13 mouse cellular contexts compared by ENCODE assay signal in the genomic region with DNA sequence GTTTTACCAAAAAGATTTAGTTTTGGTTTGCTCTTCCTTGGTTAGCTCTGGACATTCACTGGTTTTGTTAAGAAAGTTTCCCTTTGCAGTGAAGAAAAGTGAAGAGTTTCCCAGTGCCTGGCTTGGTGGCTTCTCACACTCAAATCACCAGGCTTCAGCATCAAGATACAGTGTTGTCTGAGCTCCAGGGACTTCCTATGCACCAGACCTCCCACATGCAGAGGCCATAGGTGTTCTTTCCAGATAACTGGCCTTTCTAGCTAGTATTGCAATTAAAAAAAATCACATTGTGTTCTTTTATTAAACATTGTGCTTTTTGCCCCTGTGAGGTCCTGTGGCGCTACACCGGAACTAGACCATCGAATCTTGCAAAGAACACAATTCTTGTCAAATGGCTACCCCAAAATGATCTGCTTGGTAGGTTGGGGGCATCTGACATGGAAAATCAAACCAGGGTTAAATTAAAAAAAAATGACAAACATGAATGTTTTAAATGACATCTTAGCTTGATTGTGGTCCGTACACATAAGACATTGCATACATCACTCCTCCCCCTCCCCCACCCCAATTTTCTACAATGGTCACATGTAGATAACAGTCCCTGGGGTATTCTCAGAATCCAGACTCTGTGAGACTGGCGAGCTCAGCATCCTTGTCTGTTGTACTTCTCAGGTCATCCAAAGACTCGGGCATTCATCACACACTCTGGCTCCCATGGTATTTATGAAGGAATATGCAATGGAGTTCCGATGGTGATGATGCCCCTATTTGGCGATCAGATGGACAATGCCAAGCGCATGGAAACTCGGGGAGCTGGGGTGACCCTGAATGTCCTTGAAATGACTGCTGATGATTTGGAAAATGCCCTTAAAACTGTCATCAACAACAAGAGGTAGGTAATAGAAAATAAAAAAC. TPM values are rescaled to one million over a fixed set of nuclear protein-coding genes. Genes with fewer than 3 reads are reported as not detected.
A peak's percentile ranks its signal among the peaks of the same experiment; 100 is the strongest.
DNase-seq lines count a peak whose midpoint lies in the region; ATAC-seq and TF ChIP-seq lines count a peak whose summit lies in the region.
"Had no signal": no experiment of that assay in that cellular context is flagged by ENCODE, and none has a peak within 500 bp of the region (broad histone marks: within the 10 kb centered on the region; RNA-seq: fewer than 3 reads in every experiment).

No protein-coding gene starts in this region.

- H3K27me3 ChIP-seq in forebrain, postnatal 0 days (ENCODE audit: insufficient read depth, low read length), result no peaks in the 10 kb centered on the region
- H3K27me3 ChIP-seq in forebrain, embryonic 15.5 days, result no peaks in the 10 kb centered on the region
- H3K27me3 ChIP-seq in liver, embryonic 11.5 days (replicated peaks; ENCODE audit: control insufficient read depth, insufficient read depth, low read length), result no peaks in the 10 kb centered on the region
- H3K27me3 ChIP-seq in liver, postnatal 0 days (ENCODE audit: insufficient read depth, low read length), result no peaks in the 10 kb centered on the region
- no peaks in the 10 kb centered on the region for H3K27me3 ChIP-seq in stomach, postnatal 0 days (ENCODE audit: control insufficient read depth, insufficient read depth, low read length)

- H3K9me3 ChIP-seq in forebrain, postnatal 0 days (ENCODE audit: low read length), result peaks cover 63% of the 10 kb centered on the region
- H3K9me3 ChIP-seq in forebrain, embryonic 15.5 days, result peaks cover 60% of the 10 kb centered on the region
- H3K9me3 ChIP-seq in liver, embryonic 11.5 days (ENCODE audit: control insufficient read depth, low read length), result peaks cover 59% of the 10 kb centered on the region
- peaks cover 46% of the 10 kb centered on the region for H3K9me3 ChIP-seq in liver, postnatal 0 days (ENCODE audit: low read length)
- H3K9me3 ChIP-seq in stomach, postnatal 0 days (ENCODE audit: control insufficient read depth, low read length), result peaks cover 30% of the 10 kb centered on the region

- no peak overlapping the region for H3K27ac ChIP-seq in forebrain, postnatal 0 days (ENCODE audit: low read depth, low read length)
- no peak overlapping the region for H3K27ac ChIP-seq in forebrain, embryonic 15.5 days (replicated peaks)
- no peak overlapping the region for H3K27ac ChIP-seq in liver, embryonic 11.5 days (ENCODE audit: low read depth, low read length)
- H3K27ac ChIP-seq in liver, postnatal 0 days (ENCODE audit: low read depth), result no peak overlapping the region
- no peak overlapping the region for H3K27ac ChIP-seq in stomach, postnatal 0 days (replicated peaks)
- H3K27ac ChIP-seq: macrophage had no signal

- peak; percentile 0 for DNase-seq in forebrain, postnatal 0 days
- peak; percentile 36 for DNase-seq in liver, embryonic 11.5 days (ENCODE audit: low spot score)
- no peak for DNase-seq in liver, postnatal 0 days
- DNase-seq in CD4-positive helper T cell, adult 2 months (ENCODE audit: low read depth, low spot score), result peak; percentile 14
- peak; percentile 7 for DNase-seq in heart, postnatal 4 days
- no peak for DNase-seq in stomach, postnatal 0 days (ENCODE audit: low spot score)
- DNase-seq: adrenal gland, postnatal 14 days; cerebellum, postnatal 25 days; kidney, adult 11 months had no signal

- H3K4me1 ChIP-seq in forebrain, postnatal 0 days (ENCODE audit: insufficient read depth), result no peaks in the 10 kb centered on the region
- H3K4me1 ChIP-seq in forebrain, embryonic 15.5 days, result no peaks in the 10 kb centered on the region
- no peaks in the 10 kb centered on the region for H3K4me1 ChIP-seq in liver, embryonic 11.5 days (replicated peaks; ENCODE audit: control insufficient read depth, insufficient read depth, low read length)
- H3K4me1 ChIP-seq in liver, postnatal 0 days (ENCODE audit: insufficient read depth), result no peaks in the 10 kb centered on the region
- no peaks in the 10 kb centered on the region for H3K4me1 ChIP-seq in stomach, postnatal 0 days (replicated peaks; ENCODE audit: control insufficient read depth, insufficient read depth)

- no peak overlapping the region for H3K4me2 ChIP-seq in forebrain, postnatal 0 days (ENCODE audit: low read depth)
- H3K4me2 ChIP-seq in forebrain, embryonic 15.5 days (replicated peaks), result no peak overlapping the region
- no peak overlapping the region for H3K4me2 ChIP-seq in liver, embryonic 11.5 days
- H3K4me2 ChIP-seq in liver, postnatal 0 days (ENCODE audit: low read depth, low read length), result no peak overlapping the region
- H3K4me2 ChIP-seq in stomach, postnatal 0 days (replicated peaks; ENCODE audit: low read depth), result no peak overlapping the region

- no peak for ATAC-seq in forebrain, postnatal 0 days
- ATAC-seq in forebrain, embryonic 15.5 days (replicated peaks), result no peak
- no peak for ATAC-seq in liver, embryonic 11.5 days (replicated peaks; ENCODE audit: low FRiP score)
- ATAC-seq in liver, postnatal 0 days, result no peak
- ATAC-seq in megakaryocyte-erythroid progenitor cell, adult 5-6 weeks (replicated peaks; ENCODE audit: low FRiP score, low TSS enrichment, poor library complexity, severe bottlenecking), result no peak
- no peak for ATAC-seq in stomach, postnatal 0 days (ENCODE audit: low FRiP score, low TSS enrichment)

- TF ChIP-seq CTCF in forebrain, postnatal 0 days (IDR thresholded peaks at IDR 0.05; ENCODE audit: low read depth), result no peak
- no peak for TF ChIP-seq CTCF in liver, postnatal 0 days (IDR thresholded peaks at IDR 0.05; ENCODE audit: low read depth)
- no peak for TF ChIP-seq CTCF in stomach, postnatal 0 days (IDR thresholded peaks at IDR 0.05; ENCODE audit: low read depth)

- 73% methylated on average over 10 of the region's 10 CpGs for WGBS in forebrain, postnatal 0 days
- 69% methylated on average over 10 of the region's 10 CpGs for WGBS in forebrain, embryonic 15.5 days
- 66% methylated on average over 10 of the region's 10 CpGs for WGBS in liver, embryonic 11.5 days
- WGBS in liver, postnatal 0 days (ENCODE audit: insufficient replicate concordance), result 58% methylated on average over 10 of the region's 10 CpGs
- 65% methylated on average over 10 of the region's 10 CpGs for WGBS in stomach, postnatal 0 days

- no peak overlapping the region for H3K4me3 ChIP-seq in forebrain, postnatal 0 days (ENCODE audit: low read depth, low read length)
- no peak overlapping the region for H3K4me3 ChIP-seq in forebrain, embryonic 15.5 days
- H3K4me3 ChIP-seq in liver, embryonic 11.5 days (ENCODE audit: low read depth, low read length), result no peak overlapping the region
- H3K4me3 ChIP-seq in liver, postnatal 0 days (ENCODE audit: low read depth, low read length), result no peak overlapping the region
- no peak overlapping the region for H3K4me3 ChIP-seq in stomach, postnatal 0 days (ENCODE audit: low read depth, low read length)

- no peaks in the 10 kb centered on the region for H3K36me3 ChIP-seq in forebrain, postnatal 0 days (ENCODE audit: insufficient read depth)
- no peaks in the 10 kb centered on the region for H3K36me3 ChIP-seq in forebrain, embryonic 15.5 days
- H3K36me3 ChIP-seq in liver, embryonic 11.5 days (ENCODE audit: control insufficient read depth, insufficient read depth, low read length), result no peaks in the 10 kb centered on the region
- H3K36me3 ChIP-seq in liver, postnatal 0 days (replicated peaks; ENCODE audit: insufficient read depth, low read length), result no peaks in the 10 kb centered on the region
- no peaks in the 10 kb centered on the region for H3K36me3 ChIP-seq in stomach, postnatal 0 days (ENCODE audit: control insufficient read depth, insufficient read depth, low read length)

- H3K9ac ChIP-seq in forebrain, postnatal 0 days, result no peak overlapping the region
- H3K9ac ChIP-seq in forebrain, embryonic 15.5 days (replicated peaks), result no peak overlapping the region
- no peak overlapping the region for H3K9ac ChIP-seq in liver, embryonic 11.5 days (ENCODE audit: low read depth, low read length)
- no peak overlapping the region for H3K9ac ChIP-seq in liver, postnatal 0 days (replicated peaks)
- no peak overlapping the region for H3K9ac ChIP-seq in stomach, postnatal 0 days (ENCODE audit: low read length)

- TF ChIP-seq EP300 in liver, postnatal 0 days (IDR thresholded peaks at IDR 0.05; ENCODE audit: low read depth), result no peak
- no peak for TF ChIP-seq EP300 in stomach, postnatal 0 days (optimal IDR thresholded peaks at IDR 0.05)

RNA-seq across cellular contexts. Expression of gene Ugt1a1, which starts 4.0 kb away (rescaled TPM):
- 0.14 TPM in 1 of 2 replicates, not detected in the other for total RNA-seq in forebrain, postnatal 0 days (2014; rRNA removed)
- polyA plus RNA-seq in forebrain, postnatal 0 days (2015; fragmentation: Nextera tagmentation; extraction: Ambion mirVana), result not detected in 2 replicates
- not detected in 2 replicates for polyA plus RNA-seq in forebrain, embryonic 15.5 days (2015; fragmentation: Nextera tagmentation; extraction: Ambion mirVana)
- polyA plus RNA-seq in liver, embryonic 11.5 days (2014; fragmentation: Nextera tagmentation; extraction: Ambion mirVana), result 0.14 TPM in 1 of 2 replicates, not detected in the other
- 412 and 437 TPM in 2 replicates for polyA plus RNA-seq in liver, postnatal 0 days (2015; fragmentation: Nextera tagmentation; extraction: Ambion mirVana)
- not detected for total RNA-seq in heart, postnatal 4 days (2021)
- total RNA-seq in megakaryocyte-erythroid progenitor cell, adult 5-6 weeks (2014; fragmentation: Nextera tagmentation), result not detected in 2 replicates
- not detected in 2 replicates for total RNA-seq in megakaryocyte-erythroid progenitor cell, adult 5-6 weeks (2017)
- 23.6 and 24.8 TPM in 2 replicates for polyA plus RNA-seq in stomach, postnatal 0 days (2015; fragmentation: Nextera tagmentation; extraction: Ambion mirVana)
- total RNA-seq: left cerebral cortex, postnatal 10 days had no signal
- polyA plus RNA-seq: macrophage had no signal

RNA-seq across cellular contexts. Expression of gene Dnajb3, which starts 10.1 kb away (rescaled TPM):
- total RNA-seq in forebrain, postnatal 0 days (2014; rRNA removed), result 5.3 and 6.6 TPM in 2 replicates
- 10.7 and 12.4 TPM in 2 replicates for polyA plus RNA-seq in forebrain, postnatal 0 days (2015; fragmentation: Nextera tagmentation; extraction: Ambion mirVana)
- 13.7 TPM in 2 replicates for polyA plus RNA-seq in forebrain, embryonic 15.5 days (2015; fragmentation: Nextera tagmentation; extraction: Ambion mirVana)
- polyA plus RNA-seq in liver, embryonic 11.5 days (2014; fragmentation: Nextera tagmentation; extraction: Ambion mirVana), result 7.9 and 10.4 TPM in 2 replicates
- 7.1 and 7.8 TPM in 2 replicates for polyA plus RNA-seq in liver, postnatal 0 days (2015; fragmentation: Nextera tagmentation; extraction: Ambion mirVana)
- total RNA-seq in heart, postnatal 4 days (2021), result 1 to 10 TPM; 1.6 to 1.8 TPM
- 8.2 and 9.5 TPM in 2 replicates for total RNA-seq in megakaryocyte-erythroid progenitor cell, adult 5-6 weeks (2014; fragmentation: Nextera tagmentation)
- 0.99 and 1.8 TPM in 2 replicates for total RNA-seq in megakaryocyte-erythroid progenitor cell, adult 5-6 weeks (2017)
- polyA plus RNA-seq in stomach, postnatal 0 days (2015; fragmentation: Nextera tagmentation; extraction: Ambion mirVana), result 7.2 and 8.2 TPM in 2 replicates
- polyA plus RNA-seq: macrophage had no signal

RNA-seq across cellular contexts. Expression of gene Mroh2a, which starts 11.1 kb away (rescaled TPM):
- 0.23 TPM in 1 of 2 replicates, not detected in the other for total RNA-seq in forebrain, postnatal 0 days (2014; rRNA removed)
- polyA plus RNA-seq in forebrain, postnatal 0 days (2015; fragmentation: Nextera tagmentation; extraction: Ambion mirVana), result 0.35 and 0.36 TPM in 2 replicates
- polyA plus RNA-seq in forebrain, embryonic 15.5 days (2015; fragmentation: Nextera tagmentation; extraction: Ambion mirVana), result 0.73 and 0.88 TPM in 2 replicates
- polyA plus RNA-seq in liver, embryonic 11.5 days (2014; fragmentation: Nextera tagmentation; extraction: Ambion mirVana), result 1.3 and 1.5 TPM in 2 replicates
- polyA plus RNA-seq in liver, postnatal 0 days (2015; fragmentation: Nextera tagmentation; extraction: Ambion mirVana), result 0.61 and 0.66 TPM in 2 replicates
- under 1 TPM in 1 of 2 experiments, not detected in 1; 0.02 TPM for total RNA-seq in heart, postnatal 4 days (2021)
- 0.25 TPM in 1 of 2 replicates, not detected in the other for total RNA-seq in megakaryocyte-erythroid progenitor cell, adult 5-6 weeks (2014; fragmentation: Nextera tagmentation)
- 0.05 and 1.9 TPM in 2 replicates for total RNA-seq in megakaryocyte-erythroid progenitor cell, adult 5-6 weeks (2017)
- 0.54 and 0.84 TPM in 2 replicates for polyA plus RNA-seq in stomach, postnatal 0 days (2015; fragmentation: Nextera tagmentation; extraction: Ambion mirVana)

RNA-seq across cellular contexts. Expression of gene Ugt1a2, which starts 15.3 kb away (rescaled TPM):
- not detected in 2 replicates for total RNA-seq in forebrain, postnatal 0 days (2014; rRNA removed)
- not detected in 2 replicates for polyA plus RNA-seq in forebrain, postnatal 0 days (2015; fragmentation: Nextera tagmentation; extraction: Ambion mirVana)
- polyA plus RNA-seq in forebrain, embryonic 15.5 days (2015; fragmentation: Nextera tagmentation; extraction: Ambion mirVana), result not detected in 2 replicates
- not detected in 2 replicates for polyA plus RNA-seq in liver, embryonic 11.5 days (2014; fragmentation: Nextera tagmentation; extraction: Ambion mirVana)
- polyA plus RNA-seq in liver, postnatal 0 days (2015; fragmentation: Nextera tagmentation; extraction: Ambion mirVana), result not detected in 2 replicates
- total RNA-seq in heart, postnatal 4 days (2021), result not detected
- 1.0 TPM in 1 of 2 replicates, not detected in the other for total RNA-seq in megakaryocyte-erythroid progenitor cell, adult 5-6 weeks (2014; fragmentation: Nextera tagmentation)
- total RNA-seq in megakaryocyte-erythroid progenitor cell, adult 5-6 weeks (2017), result not detected in 2 replicates
- polyA plus RNA-seq in stomach, postnatal 0 days (2015; fragmentation: Nextera tagmentation; extraction: Ambion mirVana), result 0.12 TPM in 1 of 2 replicates, not detected in the other

RNA-seq across cellular contexts. Expression of gene Ugt1a5, which starts 49.9 kb away (rescaled TPM):
- total RNA-seq in forebrain, postnatal 0 days (2014; rRNA removed), result not detected in 2 replicates
- polyA plus RNA-seq in forebrain, postnatal 0 days (2015; fragmentation: Nextera tagmentation; extraction: Ambion mirVana), result not detected in 2 replicates
- polyA plus RNA-seq in forebrain, embryonic 15.5 days (2015; fragmentation: Nextera tagmentation; extraction: Ambion mirVana), result not detected in 2 replicates
- polyA plus RNA-seq in liver, embryonic 11.5 days (2014; fragmentation: Nextera tagmentation; extraction: Ambion mirVana), result not detected in 2 replicates
- 0.08 and 0.19 TPM in 2 replicates for polyA plus RNA-seq in liver, postnatal 0 days (2015; fragmentation: Nextera tagmentation; extraction: Ambion mirVana)
- total RNA-seq in heart, postnatal 4 days (2021), result not detected
- total RNA-seq in megakaryocyte-erythroid progenitor cell, adult 5-6 weeks (2014; fragmentation: Nextera tagmentation), result 1.5 TPM in 1 of 2 replicates, not detected in the other
- not detected in 2 replicates for total RNA-seq in megakaryocyte-erythroid progenitor cell, adult 5-6 weeks (2017)
- polyA plus RNA-seq in stomach, postnatal 0 days (2015; fragmentation: Nextera tagmentation; extraction: Ambion mirVana), result not detected in 2 replicates
- total RNA-seq: left cerebral cortex, postnatal 10 days had no signal
- polyA plus RNA-seq: macrophage had no signal

Comparison
In these comparisons a context has a peak if more than half of its experiments do, and no peak if none do; other contexts are left out.
1. DNase-seq: peak in forebrain, postnatal 0 days (single experiment), liver, embryonic 11.5 days (single experiment), CD4-positive helper T cell, adult 2 months (single experiment) and heart, postnatal 4 days (single experiment); none in liver, postnatal 0 days (single experiment) and stomach, postnatal 0 days (single experiment).
2. RNA of gene Ugt1a1, which starts 4.0 kb away (polyA plus RNA-seq): 412 to 437 TPM in liver, postnatal 0 days and 23.6 to 24.8 TPM in stomach, postnatal 0 days; not detected in forebrain, embryonic 15.5 days, not detected in forebrain, postnatal 0 days and 0.14 TPM in liver, embryonic 11.5 days; every median in the first group is over 10 times any median in the second.